Mouse (Mus musculus) spleen, adult 2 months (tissue): ENCODE measurements around the gene Prps1l3. TPM values are rescaled to one million over a fixed set of nuclear protein-coding genes. Genes with fewer than 3 reads are reported as not detected.
A peak's percentile ranks its signal among the peaks of the same experiment; 100 is the strongest.

ENCODE experiments used
- DNase-seq, 2 experiments: peaks; one replicate each; pipeline versions ENCODE4 v3.0.0 to v3.0.0-alpha.2; 2012 to 2021; ENCODE audit warnings: low spot score in 2 of 2, low read depth in 1 of 2
- H3K27ac ChIP-seq: fragments of 200-500 bp; 2 replicates; pipeline ENCODE4 v1.5.1; 2012; ENCODE audit warnings: low read length, inconsistent platforms; ENCODE audit not compliant: insufficient read depth
- H3K27me3 ChIP-seq: fragments of 200-500 bp; 2 replicates; pipeline ENCODE4 v1.6.1; 2012; ENCODE audit warnings: mild to moderate bottlenecking, moderate library complexity, low read length, inconsistent platforms; ENCODE audit not compliant: control insufficient read depth, insufficient read depth
- H3K36me3 ChIP-seq: fragments of 200-500 bp; 2 replicates; pipeline ENCODE4 v1.6.1; 2012; ENCODE audit warnings: mild to moderate bottlenecking, low read length, inconsistent platforms; ENCODE audit not compliant: control insufficient read depth, insufficient read depth
- H3K4me1 ChIP-seq: fragments of 200-500 bp; 2 replicates; pipeline ENCODE4 v1.6.1; 2011; ENCODE audit warnings: inconsistent platforms; ENCODE audit not compliant: control insufficient read depth, insufficient read depth, insufficient read length
- H3K4me3 ChIP-seq: fragments of 200-500 bp; 2 replicates; pipeline ENCODE4 v1.5.1; 2011; ENCODE audit warnings: mild to moderate bottlenecking, inconsistent platforms; ENCODE audit not compliant: insufficient read depth, insufficient read length; ENCODE audit errors: extremely low read depth
- CTCF ChIP-seq: fragments of 200-500 bp; IDR thresholded peaks from 2 replicates; pipeline ENCODE4 v1.5.1; 2011; ENCODE audit warnings: mild to moderate bottlenecking, inconsistent platforms; ENCODE audit not compliant: insufficient read depth, insufficient read length, insufficient replicate concordance; ENCODE audit errors: extremely low read depth
- POLR2A ChIP-seq: fragments of 200-500 bp; IDR thresholded peaks from 2 replicates; pipeline ENCODE4 v1.6.1; 2011; ENCODE audit warnings: low read depth, low read length, inconsistent platforms
- WGBS: fragments of 180-500 bp; shearing (Covaris S2); methylation state at CpG from one replicate; pipeline ENCODE4 v1.1.7; 2018; 5-methylcytosine and 5-hydroxymethylcytosine counted together
- polyA plus RNA-seq: library from polyadenylated mRNA; depleted of rRNA; stranded (reverse); fragments of >200 nt; gene quantifications from 2 replicates; pipeline ENCODE4 v1.2.3, GENCODE M21; 2012

The Prps1l3 gene
- polyA plus RNA-seq, 1 experiment = 10.6 TPM

GRCm38 (mm10) chr12:57196608-57197362, 33.4 kb upstream of the Prps1l3 start:
- TF ChIP-seq POLR2A (no peak), CTCF (no peak)
- no peak for DNase-seq
- 7% methylated on average over 59 of the region's 59 CpGs for WGBS

GRCm38 (mm10) chr12:57197363-57198026, 32.7 kb upstream of the Prps1l3 start, which contains the start of gene Slc25a21:
Gene Slc25a21, minus strand, starts transcription at chr12:57197472.
- no peaks in the 10 kb centered on the region for H3K4me1 ChIP-seq
- no peak for TF ChIP-seq POLR2A
- TF ChIP-seq CTCF = no peak
- no peaks in the 10 kb centered on the region for H3K36me3 ChIP-seq
- peak within 1 kb of the TSS; percentile 40 for H3K4me3 ChIP-seq
- WGBS = 77% methylated on average over 10 of the region's 10 CpGs
- peaks cover 6% of the 10 kb centered on the region for H3K27me3 ChIP-seq
- no peak for DNase-seq
- H3K27ac ChIP-seq = peak within 1 kb of the TSS; percentile 27; the same call in 1 of the 2 replicates

More at GRCm38 (mm10) chr12:57196608-57197362, 33.4 kb upstream of the Prps1l3 start:
- Histone ChIP-seq H3K36me3 (no peaks in the 10 kb centered on the region), H3K4me3 (peak overlapping the region; percentile 40), H3K27ac (peak overlapping the region; percentile 27; the same call in 1 of the 2 replicates), H3K4me1 (no peaks in the 10 kb centered on the region), H3K27me3 (peaks cover 6% of the 10 kb centered on the region)

GRCm38 (mm10) chr12:57198269-57198668, 31.9 kb upstream of the Prps1l3 start:
- Histone ChIP-seq H3K36me3 (no peaks in the 10 kb centered on the region), H3K4me1 (no peaks in the 10 kb centered on the region), H3K27ac (no peak overlapping the region), H3K4me3 (no peak overlapping the region), H3K27me3 (peaks cover 6% of the 10 kb centered on the region)
- DNase-seq = no peak
- TF ChIP-seq POLR2A (no peak), CTCF (no peak)

- DNase-seq = no peak
- Histone ChIP-seq H3K4me1 (no peaks in the 10 kb centered on the region), H3K4me3 (no peak overlapping the region), H3K27me3 (peaks cover 6% of the 10 kb centered on the region), H3K27ac (no peak overlapping the region), H3K36me3 (no peaks in the 10 kb centered on the region)
- no peak for TF ChIP-seq POLR2A
- TF ChIP-seq CTCF = no peak
- 93% methylated on average over 2 of the region's 2 CpGs for WGBS
Measured at GRCm38 (mm10) chr12:57199427-57199826, 30.8 kb upstream of the Prps1l3 start.

- no peak for DNase-seq
- Histone ChIP-seq H3K27me3 (peaks cover under 1% of the 10 kb centered on the region; the same call in 1 of the 2 replicates), H3K36me3 (no peaks in the 10 kb centered on the region), H3K27ac (no peak overlapping the region), H3K4me3 (no peak overlapping the region), H3K4me1 (no peaks in the 10 kb centered on the region)
- WGBS = 93% methylated on average over 3 of the region's 3 CpGs
- TF ChIP-seq POLR2A (no peak), CTCF (no peak)
Measured at GRCm38 (mm10) chr12:57201901-57202300, 28.3 kb upstream of the Prps1l3 start.

- Histone ChIP-seq H3K4me3 (no peak overlapping the region), H3K4me1 (no peaks in the 10 kb centered on the region), H3K27me3 (no peaks in the 10 kb centered on the region), H3K27ac (no peak overlapping the region), H3K36me3 (no peaks in the 10 kb centered on the region)
- DNase-seq = no peak
- 85% methylated on average over 4 of the region's 4 CpGs for WGBS
- TF ChIP-seq POLR2A (no peak), CTCF (no peak)
Measured at GRCm38 (mm10) chr12:57204276-57204851, 25.8 kb upstream of the Prps1l3 start.
